Mouse (Mus musculus) hindbrain, embryonic 13.5 days (tissue): ENCODE results near the gene Sec23b. TPM values are rescaled to one million over a fixed set of nuclear protein-coding genes. Genes with fewer than 3 reads are reported as not detected.

Experiments used
- ATAC-seq: fragments of 200-750 bp; cut with Nextera tagmentation; 2 replicates; pipeline ENCODE4 v1.8.0; 2017; ENCODE audit warnings: moderate TSS enrichment; ENCODE audit not compliant: low FRiP score
- H3K27ac ChIP-seq: fragments of 300-500 bp; sonication (generic); 2 replicates; pipeline ENCODE4 v1.5.1; 2015; ENCODE audit warnings: inconsistent platforms, mild to moderate bottlenecking, moderate library complexity
- H3K27me3 ChIP-seq: fragments of 300-500 bp; sonication (generic); 2 replicates; pipeline ENCODE4 v1.6.1; 2015; ENCODE audit warnings: mild to moderate bottlenecking, inconsistent platforms
- H3K36me3 ChIP-seq: fragments of 300-500 bp; sonication (generic); 2 replicates; pipeline ENCODE4 v1.6.1; 2015; ENCODE audit warnings: mild to moderate bottlenecking, inconsistent platforms
- H3K4me1 ChIP-seq: fragments of 300-500 bp; sonication (generic); replicated peaks from 2 replicates; pipeline ENCODE4 v1.6.1; 2015; ENCODE audit warnings: inconsistent platforms
- H3K4me2 ChIP-seq: fragments of 300-500 bp; sonication (generic); 2 replicates; pipeline ENCODE4 v1.6.1; 2015; ENCODE audit warnings: inconsistent platforms, mild to moderate bottlenecking, moderate library complexity
- H3K4me3 ChIP-seq: fragments of 300-500 bp; sonication (generic); 2 replicates; pipeline ENCODE4 v1.5.1; 2015; ENCODE audit warnings: mild to moderate bottlenecking, inconsistent platforms
- H3K9ac ChIP-seq: fragments of 300-500 bp; sonication (generic); 2 replicates; pipeline ENCODE4 v1.6.1; 2015; ENCODE audit warnings: mild to moderate bottlenecking, inconsistent platforms
- H3K9me3 ChIP-seq: fragments of 300-500 bp; sonication (generic); 2 replicates; pipeline ENCODE4 v1.6.1; 2016; ENCODE audit warnings: inconsistent platforms
- WGBS: fragments of 180-500 bp; shearing (Covaris S2); methylation state at CpG from one replicate; pipeline ENCODE4 v1.1.7; 2015; 5-methylcytosine and 5-hydroxymethylcytosine counted together
- polyA plus RNA-seq: library from polyadenylated mRNA; unstranded; fragments of >200 nt; fragmentation: Nextera tagmentation; extraction: Ambion mirVana; gene quantifications from 2 replicates; pipeline ENCODE4 v1.2.1, GENCODE M21; 2015

Gene Sec23b
- polyA plus RNA-seq, 1 experiment from 2014 or later: 80.2 TPM

DNA sequence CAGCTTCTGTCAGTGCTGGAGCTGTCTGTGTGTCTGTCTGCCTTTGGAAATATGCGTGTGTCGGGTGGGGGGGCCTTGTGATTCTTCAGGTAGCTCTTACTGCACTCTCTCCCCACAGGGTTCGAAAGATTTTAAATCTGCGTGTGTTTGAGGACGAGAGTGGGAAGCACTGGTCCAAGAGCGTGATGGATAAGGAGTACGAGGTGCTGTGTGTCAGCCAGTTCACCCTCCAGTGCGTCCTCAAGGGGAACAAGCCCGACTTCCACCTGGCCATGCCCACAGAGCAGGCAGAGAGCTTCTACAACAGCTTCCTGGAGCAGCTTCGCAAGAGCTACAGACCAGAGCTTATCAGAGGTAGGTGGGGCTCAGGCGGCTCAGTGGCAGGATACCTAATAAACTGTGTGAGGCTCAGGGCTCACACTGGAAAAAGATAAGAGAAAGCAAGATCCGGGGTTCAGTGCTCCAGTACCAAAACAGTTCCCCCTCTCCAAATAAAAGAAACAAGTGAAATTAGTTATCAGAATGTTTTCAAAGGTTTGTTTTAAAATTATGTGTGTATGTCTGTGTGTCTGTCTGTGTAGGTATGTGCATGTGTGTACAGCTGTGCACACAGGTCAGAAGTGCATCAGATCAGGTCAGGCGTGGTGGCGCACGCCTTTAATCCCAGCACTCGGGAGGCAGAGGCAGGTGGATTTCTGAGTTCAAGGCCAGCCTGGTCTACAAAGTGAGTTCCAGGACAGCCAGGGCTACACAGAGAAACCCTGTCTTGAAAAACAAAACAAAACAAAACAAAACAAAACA is 61.2 kb downstream of the Sec23b start:
- H3K9ac ChIP-seq: no peak overlapping the region
- no peaks in the 10 kb centered on the region for H3K9me3 ChIP-seq
- H3K4me2 ChIP-seq: no peak overlapping the region
- H3K36me3 ChIP-seq: peaks cover 4% of the 10 kb centered on the region; the same call in 1 of the 2 replicates
- WGBS: 94% methylated on average over 16 of the region's 16 CpGs
- no peak for ATAC-seq
- H3K4me3 ChIP-seq: no peak overlapping the region
- H3K27me3 ChIP-seq: no peaks in the 10 kb centered on the region
- H3K27ac ChIP-seq: no peak overlapping the region
- H3K4me1 ChIP-seq: no peaks in the 10 kb centered on the region

DNA sequence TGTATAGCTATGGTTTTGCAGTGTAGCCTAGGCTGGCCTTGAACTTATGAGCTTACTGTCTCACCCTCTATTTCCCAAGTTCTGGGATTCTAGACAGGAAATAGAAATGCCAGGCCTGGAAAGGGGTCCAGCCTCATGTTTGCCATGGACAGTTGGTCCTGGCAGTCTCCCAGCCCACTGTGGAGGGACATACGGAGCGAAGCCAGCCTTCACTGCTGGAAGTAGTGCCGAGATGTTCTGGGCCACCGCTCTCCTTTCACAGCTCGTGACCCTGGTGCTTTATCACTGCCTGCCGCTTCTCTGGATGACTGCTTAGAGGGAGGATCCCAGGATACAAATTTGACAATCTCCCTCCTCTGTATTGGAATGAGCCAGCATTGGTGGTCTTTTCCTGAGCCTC is 65.5 kb downstream of the Sec23b start:
- H3K9ac ChIP-seq: no peak overlapping the region
- H3K4me2 ChIP-seq: no peak overlapping the region
- WGBS: 32% methylated on average over 6 of the region's 6 CpGs
- H3K4me3 ChIP-seq: no peak overlapping the region
- 0 out of 2 replicates have a peak, but pooled peaks cover 4% of the 10 kb centered on the region for H3K36me3 ChIP-seq
- H3K27ac ChIP-seq: no peak overlapping the region
- H3K4me1 ChIP-seq: no peaks in the 10 kb centered on the region
- no peak for ATAC-seq
- no peaks in the 10 kb centered on the region for H3K9me3 ChIP-seq
- H3K27me3 ChIP-seq: no peaks in the 10 kb centered on the region

- Histone ChIP-seq H3K4me1 (0 out of 2 replicates have a peak, but pooled peaks cover 5% of the 10 kb centered on the region), H3K4me3 (no peak overlapping the region), H3K9ac (no peak overlapping the region), H3K27ac (no peak overlapping the region), H3K9me3 (no peaks in the 10 kb centered on the region), H3K4me2 (no peak overlapping the region), H3K27me3 (no peaks in the 10 kb centered on the region), H3K36me3 (peaks cover 6% of the 10 kb centered on the region; the same call in 1 of the 2 replicates)
- WGBS: 85% methylated on average over 2 of the region's 2 CpGs
- no peak for ATAC-seq
Measured at GRCm38 (mm10) chr2:144633551-144633950, 77.5 kb downstream of the Sec23b start.

GRCm38 (mm10) chr2:144634231-144634630 is 78.2 kb downstream of the Sec23b start:
- Histone ChIP-seq H3K27me3 (no peaks in the 10 kb centered on the region), H3K4me3 (no peak overlapping the region), H3K4me2 (no peak overlapping the region), H3K9me3 (no peaks in the 10 kb centered on the region), H3K36me3 (peaks cover 6% of the 10 kb centered on the region; the same call in 1 of the 2 replicates), H3K9ac (no peak overlapping the region), H3K4me1 (0 out of 2 replicates have a peak, but pooled peaks cover 5% of the 10 kb centered on the region), H3K27ac (peak overlapping the region; percentile 44; the same call in 1 of the 2 replicates)
- 82% methylated on average over 5 of the region's 5 CpGs for WGBS
- no peak; the same call in 1 of the 2 replicates for ATAC-seq

DNA sequence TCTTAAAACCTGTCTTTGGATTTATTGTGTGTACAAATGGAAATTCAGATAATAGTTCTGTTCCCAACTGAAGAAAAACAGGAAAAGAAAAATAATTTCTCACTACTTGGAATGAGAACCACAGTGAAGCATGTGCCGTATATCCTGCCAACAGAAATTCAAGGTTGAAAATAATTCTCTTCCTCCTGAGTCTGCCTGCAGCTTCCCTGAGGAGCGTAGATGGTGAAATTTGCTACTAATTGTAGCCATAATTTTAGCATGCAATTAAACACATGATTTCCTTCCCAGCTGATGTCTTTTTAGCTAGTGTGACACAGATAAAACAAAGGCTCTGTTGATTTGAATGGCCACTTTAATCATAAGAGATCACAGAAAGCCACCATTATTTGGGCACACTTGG is 78.7 kb downstream of the Sec23b start:
- Histone ChIP-seq H3K9ac (no peak overlapping the region), H3K4me3 (no peak overlapping the region), H3K4me2 (no peak overlapping the region), H3K9me3 (no peaks in the 10 kb centered on the region), H3K36me3 (peaks cover 6% of the 10 kb centered on the region; the same call in 1 of the 2 replicates), H3K27me3 (no peaks in the 10 kb centered on the region), H3K4me1 (0 out of 2 replicates have a peak, but pooled peaks cover 5% of the 10 kb centered on the region), H3K27ac (peak overlapping the region; percentile 62)
- ATAC-seq: no peak
- WGBS: 60% methylated on average over 2 of the region's 2 CpGs

DNA sequence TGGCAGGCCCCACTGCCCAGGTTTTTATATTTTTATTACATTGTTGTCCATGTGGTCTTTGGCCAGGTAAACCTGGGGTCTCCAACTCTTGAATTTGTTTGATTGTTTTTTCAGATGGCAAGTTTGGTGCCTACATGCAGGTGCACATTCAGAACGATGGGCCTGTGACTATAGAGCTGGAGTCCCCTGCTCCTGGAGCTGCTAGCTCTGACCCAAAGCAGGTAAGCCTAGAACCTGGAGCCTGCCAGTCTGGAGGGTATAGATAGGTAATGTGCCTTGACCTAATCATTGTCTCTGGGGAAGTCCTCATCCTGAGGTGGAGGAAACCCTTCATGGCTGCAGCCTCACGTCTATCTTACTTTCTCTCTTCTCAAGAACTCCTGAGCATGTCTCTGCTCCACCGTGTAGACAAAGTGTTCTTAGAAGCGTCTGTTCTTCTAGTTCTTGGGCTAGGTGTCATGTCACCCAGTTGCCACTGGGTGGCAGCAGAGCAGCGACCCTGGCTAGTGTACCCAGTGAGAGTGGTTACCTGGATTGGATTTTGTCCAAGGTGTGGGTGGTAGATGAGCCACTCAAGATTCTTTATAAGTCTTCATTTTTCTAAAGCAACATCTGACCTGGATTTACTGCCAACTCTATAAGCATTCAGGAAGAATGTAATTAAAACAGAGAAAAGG is 79.8 kb downstream of the Sec23b start:
- Histone ChIP-seq H3K4me2 (no peak overlapping the region), H3K9me3 (no peaks in the 10 kb centered on the region), H3K36me3 (peaks cover 6% of the 10 kb centered on the region; the same call in 1 of the 2 replicates), H3K4me1 (peaks cover 9% of the 10 kb centered on the region; the same call in 1 of the 2 replicates), H3K9ac (no peak overlapping the region), H3K27ac (peak overlapping the region; percentile 62; the same call in 1 of the 2 replicates), H3K27me3 (no peaks in the 10 kb centered on the region), H3K4me3 (no peak overlapping the region)
- ATAC-seq: peak; percentile 73; the same call in 1 of the 2 replicates
- WGBS: 17% methylated on average over 5 of the region's 5 CpGs

DNA sequence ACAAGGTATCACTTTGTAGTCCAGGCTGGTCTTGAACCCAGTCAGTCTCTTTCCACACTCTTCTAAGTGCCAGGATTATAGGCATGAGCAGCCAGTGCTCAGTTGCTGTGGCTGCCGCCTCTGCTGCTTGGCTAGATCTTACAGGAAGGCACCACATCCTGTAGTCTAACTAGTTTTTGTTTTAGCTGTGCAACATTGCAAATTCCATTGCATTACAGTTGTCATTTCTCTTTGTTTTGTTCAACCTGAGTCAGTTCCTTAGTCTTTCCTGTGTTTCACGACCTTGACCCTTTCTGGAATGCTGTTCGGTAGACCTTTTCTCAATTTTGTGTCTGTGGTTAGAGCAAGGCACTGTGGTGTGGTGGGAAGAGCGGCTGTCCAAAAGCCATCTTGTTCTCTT is 81.2 kb downstream of the Sec23b start:
- Histone ChIP-seq H3K4me1 (peaks cover 9% of the 10 kb centered on the region; the same call in 1 of the 2 replicates), H3K9ac (no peak overlapping the region), H3K4me3 (no peak overlapping the region), H3K4me2 (no peak overlapping the region), H3K27me3 (no peaks in the 10 kb centered on the region), H3K36me3 (peaks cover 5% of the 10 kb centered on the region; the same call in 1 of the 2 replicates), H3K27ac (no peak overlapping the region), H3K9me3 (no peaks in the 10 kb centered on the region)
- no peak for ATAC-seq
- WGBS: 83% methylated on average over 4 of the region's 4 CpGs

GRCm38 (mm10) chr2:144637671-144638395 is 81.8 kb downstream of the Sec23b start:
- Histone ChIP-seq H3K27me3 (no peaks in the 10 kb centered on the region), H3K4me3 (no peak overlapping the region), H3K27ac (no peak overlapping the region), H3K36me3 (no peaks in the 10 kb centered on the region), H3K4me1 (peaks cover 9% of the 10 kb centered on the region; the same call in 1 of the 2 replicates), H3K9me3 (no peaks in the 10 kb centered on the region), H3K4me2 (no peak overlapping the region), H3K9ac (no peak overlapping the region)
- no peak for ATAC-seq
- WGBS: 72% methylated on average over 11 of the region's 12 CpGs

DNA sequence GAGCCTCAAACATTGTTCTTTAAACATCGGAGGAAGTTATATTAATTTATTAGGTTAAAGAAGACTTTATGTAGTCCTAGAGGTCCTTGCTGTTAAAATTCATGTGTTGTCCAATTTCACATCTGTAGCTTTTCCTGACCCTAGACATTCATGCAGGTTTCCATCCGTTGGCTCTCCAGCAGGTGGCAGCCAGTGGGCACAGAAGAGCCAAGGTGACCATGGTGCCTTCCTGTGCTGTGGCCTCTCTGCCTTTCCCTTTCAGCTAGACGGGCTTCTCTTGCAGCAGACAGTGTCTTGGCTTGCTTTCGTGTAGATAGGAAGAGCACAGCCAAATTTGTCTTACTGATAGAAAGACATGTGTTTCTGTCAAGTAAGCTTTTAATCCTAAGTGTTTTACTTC is 82.7 kb downstream of the Sec23b start:
- Histone ChIP-seq H3K27me3 (no peaks in the 10 kb centered on the region), H3K4me2 (no peak overlapping the region), H3K9me3 (no peaks in the 10 kb centered on the region), H3K36me3 (no peaks in the 10 kb centered on the region), H3K27ac (no peak overlapping the region), H3K9ac (no peak overlapping the region), H3K4me3 (no peak overlapping the region), H3K4me1 (peaks cover 9% of the 10 kb centered on the region; the same call in 1 of the 2 replicates)
- no peak for ATAC-seq
- 78% methylated on average over 4 of the region's 4 CpGs for WGBS

- H3K27me3 ChIP-seq: no peaks in the 10 kb centered on the region
- H3K4me1 ChIP-seq: peaks cover 11% of the 10 kb centered on the region; the same call in 1 of the 2 replicates
- H3K27ac ChIP-seq: no peak overlapping the region
- H3K9me3 ChIP-seq: no peaks in the 10 kb centered on the region
- WGBS: 63% methylated on average over 7 of the region's 7 CpGs
- no peak overlapping the region for H3K9ac ChIP-seq
- no peaks in the 10 kb centered on the region for H3K36me3 ChIP-seq
- no peak overlapping the region for H3K4me3 ChIP-seq
- ATAC-seq: no peak
- no peak overlapping the region for H3K4me2 ChIP-seq
Measured at GRCm38 (mm10) chr2:144640101-144640500, 84.1 kb downstream of the Sec23b start.
